Mouse (Mus musculus): ENCODE data around the gene Gpr19. TPM values are rescaled to one million over a fixed set of nuclear protein-coding genes. Genes with fewer than 3 reads are reported as not detected.

Gpr19 gene
- total RNA-seq (2014; rRNA removed; ENCODE audit: low replicate concordance) (4.0 and 13.4 TPM in 2 replicates), polyA plus RNA-seq (2015; fragmentation: Nextera tagmentation; extraction: Ambion mirVana) (7.6 and 9.4 TPM in 2 replicates)

DNA sequence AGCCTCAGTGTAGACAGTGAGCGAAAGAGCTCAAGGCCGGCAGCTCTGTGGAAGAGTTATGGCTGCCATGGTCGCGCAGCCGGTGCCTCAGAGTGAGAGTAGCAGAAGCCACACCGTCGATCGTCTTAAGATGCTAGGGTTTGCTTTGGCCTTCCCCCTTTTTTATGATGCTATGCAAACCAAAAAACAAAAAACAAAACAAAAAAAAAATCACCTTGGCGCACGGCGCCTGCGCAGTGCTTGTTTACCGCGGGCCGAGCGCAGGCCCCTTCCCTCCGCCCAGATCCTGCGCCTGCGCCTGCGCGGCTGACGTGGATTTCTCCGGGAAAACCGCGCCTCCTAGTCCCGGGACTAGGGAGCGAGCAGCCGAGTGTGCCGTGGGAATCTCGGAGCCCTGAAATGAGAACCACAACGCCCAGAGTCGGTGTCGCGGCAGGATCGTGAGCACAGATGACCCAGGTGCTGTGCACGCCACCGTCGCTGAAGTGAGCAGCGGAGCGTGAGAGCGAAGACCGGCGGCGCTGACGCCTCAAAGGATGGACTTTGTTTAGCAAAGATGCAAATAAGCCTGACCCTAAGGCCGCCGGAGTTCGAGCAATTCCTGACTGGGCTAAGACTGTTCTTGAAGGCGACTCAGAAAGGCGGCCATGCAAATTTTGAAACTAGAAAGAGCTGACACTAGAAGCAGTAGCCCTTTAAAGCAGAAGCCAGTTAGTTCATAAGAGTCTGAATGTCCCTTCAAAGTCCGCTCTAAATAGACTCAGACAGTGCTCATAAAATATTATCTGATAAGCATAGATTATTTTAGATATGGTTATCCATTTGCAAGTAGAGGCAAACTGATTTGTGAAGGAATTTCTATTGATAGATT is at the start of gene Gpr19:
Gene Gpr19 (minus strand): TSS at position 484 of the 871 bp plus-strand sequence.
- ATAC-seq (ENCODE audit: insufficient read depth, low read depth) (peak; percentile 97), DNase-seq (ENCODE audit: low spot score) (peak; percentile 96)
- under 1% methylated on average over 51 of the region's 51 CpGs for WGBS
- Histone ChIP-seq H3K27ac (ENCODE audit: low read depth) (peak within 1 kb of the TSS; percentile 100), H3K4me3 (ENCODE audit: low read depth, low read length) (peak within 1 kb of the TSS; percentile 72), H3K27me3 (ENCODE audit: control insufficient read depth, insufficient read depth, low read length) (no peaks in the 10 kb centered on the region), H3K4me2 (ENCODE audit: low read depth, low read length) (peak within 1 kb of the TSS; percentile 80), H3K9me3 (replicated peaks; ENCODE audit: control insufficient read depth, low read length) (no peaks in the 10 kb centered on the region), H3K4me1 (ENCODE audit: control insufficient read depth, insufficient read depth) (peaks cover 13% of the 10 kb centered on the region), H3K36me3 (replicated peaks; ENCODE audit: control insufficient read depth, insufficient read depth, low read length) (no peaks in the 10 kb centered on the region), H3K9ac (replicated peaks; ENCODE audit: low read depth, low read length) (peak within 1 kb of the TSS; percentile 92)
- TF ChIP-seq EP300 (IDR thresholded peaks at IDR 0.05; ENCODE audit: low read depth), result no peak; the same call in 1 of the 2 replicates
- peak; percentile 22; the same call in 1 of the 2 replicates for TF ChIP-seq CTCF (IDR thresholded peaks at IDR 0.05; ENCODE audit: low read depth)

DNA sequence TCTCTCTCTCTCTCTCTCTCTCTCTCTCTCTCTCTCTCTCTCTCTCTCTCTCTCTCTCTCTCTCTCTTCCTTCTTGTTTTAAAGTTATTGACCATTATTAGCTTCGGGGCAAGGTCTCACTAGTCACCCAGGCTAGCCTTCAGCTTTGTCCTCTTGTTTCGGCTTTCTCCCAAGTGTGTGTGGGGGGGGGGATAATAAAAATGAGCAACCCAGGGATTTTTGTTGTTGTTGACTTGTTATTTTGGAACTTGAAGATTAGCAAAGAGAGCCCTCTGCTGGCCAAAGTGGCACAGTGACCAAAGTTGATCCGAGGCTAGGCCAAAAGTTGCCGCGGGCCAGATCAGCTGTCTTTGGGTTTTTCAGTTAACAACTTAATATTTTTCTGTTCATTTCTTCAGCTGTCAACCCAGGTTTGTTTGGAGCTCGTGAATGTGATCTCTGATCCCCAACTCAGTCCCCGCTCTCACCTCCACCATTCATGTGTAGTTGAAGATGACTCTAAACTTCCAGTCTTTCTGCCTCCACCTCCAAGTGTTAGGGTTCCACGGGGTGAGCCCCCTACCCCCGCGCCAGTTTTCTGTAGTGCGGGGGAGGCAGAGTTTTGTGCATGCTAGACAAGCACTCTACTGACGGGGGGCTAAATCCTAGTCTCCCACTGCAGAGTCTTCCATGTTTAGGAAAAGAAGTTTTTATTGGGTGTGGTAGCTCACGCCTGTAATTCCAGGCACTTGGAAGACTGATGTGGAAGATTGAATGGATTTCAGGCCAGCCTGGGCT is 49.1 kb upstream of the Gpr19 start:
- 42% methylated on average over 13 of the region's 13 CpGs for WGBS
- TF ChIP-seq CTCF (IDR thresholded peaks at IDR 0.05; ENCODE audit: low read depth) (peak; percentile 63), EP300 (IDR thresholded peaks at IDR 0.05; ENCODE audit: low read depth) (no peak)
- no peak overlapping the region for H3K4me3 ChIP-seq (ENCODE audit: low read depth, low read length)
- ATAC-seq (ENCODE audit: insufficient read depth, low read depth) (no peak), DNase-seq (ENCODE audit: low spot score) (peak; percentile 55)
- no peak overlapping the region for H3K27ac ChIP-seq (ENCODE audit: low read depth)
- peaks cover 17% of the 10 kb centered on the region; the same call in 1 of the 2 replicates for H3K36me3 ChIP-seq (replicated peaks; ENCODE audit: control insufficient read depth, insufficient read depth, low read length)
- H3K4me2 ChIP-seq (ENCODE audit: low read depth, low read length), result no peak overlapping the region
- peaks cover 18% of the 10 kb centered on the region; the same call in 1 of the 2 replicates for H3K4me1 ChIP-seq (ENCODE audit: control insufficient read depth, insufficient read depth)
- H3K27me3 ChIP-seq (ENCODE audit: control insufficient read depth, insufficient read depth, low read length), result no peaks in the 10 kb centered on the region
- no peak overlapping the region for H3K9ac ChIP-seq (replicated peaks; ENCODE audit: low read depth, low read length)
- no peaks in the 10 kb centered on the region for H3K9me3 ChIP-seq (replicated peaks; ENCODE audit: control insufficient read depth, low read length)

DNA sequence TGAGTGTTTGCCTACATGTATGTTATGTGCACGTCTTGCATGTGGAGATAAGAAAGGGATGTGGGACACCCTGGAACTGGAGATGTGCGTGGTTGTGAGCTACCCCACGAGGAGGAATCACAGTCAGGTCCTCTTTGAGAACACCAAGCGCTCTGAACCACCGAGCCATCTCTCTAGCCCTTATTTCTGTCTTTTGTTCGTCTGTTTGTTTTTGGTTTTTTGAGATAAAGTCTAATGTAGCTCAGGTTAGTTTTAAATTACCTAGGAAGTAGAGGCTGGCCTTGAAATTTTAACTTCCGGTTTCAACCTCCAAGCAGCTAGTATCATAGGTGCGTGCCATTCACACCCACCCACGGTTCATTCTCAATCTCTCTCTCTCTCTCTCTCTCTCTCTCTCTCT is 48.5 kb upstream of the Gpr19 start:
- no peak overlapping the region for H3K27ac ChIP-seq (ENCODE audit: low read depth)
- peaks cover 12% of the 10 kb centered on the region; the same call in 1 of the 2 replicates for H3K36me3 ChIP-seq (replicated peaks; ENCODE audit: control insufficient read depth, insufficient read depth, low read length)
- no peaks in the 10 kb centered on the region for H3K9me3 ChIP-seq (replicated peaks; ENCODE audit: control insufficient read depth, low read length)
- peaks cover 21% of the 10 kb centered on the region; the same call in 1 of the 2 replicates for H3K4me1 ChIP-seq (ENCODE audit: control insufficient read depth, insufficient read depth)
- TF ChIP-seq CTCF (IDR thresholded peaks at IDR 0.05; ENCODE audit: low read depth), result no peak
- TF ChIP-seq EP300 (IDR thresholded peaks at IDR 0.05; ENCODE audit: low read depth), result no peak
- no peak for ATAC-seq (ENCODE audit: insufficient read depth, low read depth)
- no peak overlapping the region for H3K4me2 ChIP-seq (ENCODE audit: low read depth, low read length)
- H3K27me3 ChIP-seq (ENCODE audit: control insufficient read depth, insufficient read depth, low read length), result no peaks in the 10 kb centered on the region
- H3K9ac ChIP-seq (replicated peaks; ENCODE audit: low read depth, low read length), result no peak overlapping the region
- DNase-seq (ENCODE audit: low spot score), result no peak
- WGBS, result 71% methylated on average over 9 of the region's 9 CpGs
- no peak overlapping the region for H3K4me3 ChIP-seq (ENCODE audit: low read depth, low read length)

DNA sequence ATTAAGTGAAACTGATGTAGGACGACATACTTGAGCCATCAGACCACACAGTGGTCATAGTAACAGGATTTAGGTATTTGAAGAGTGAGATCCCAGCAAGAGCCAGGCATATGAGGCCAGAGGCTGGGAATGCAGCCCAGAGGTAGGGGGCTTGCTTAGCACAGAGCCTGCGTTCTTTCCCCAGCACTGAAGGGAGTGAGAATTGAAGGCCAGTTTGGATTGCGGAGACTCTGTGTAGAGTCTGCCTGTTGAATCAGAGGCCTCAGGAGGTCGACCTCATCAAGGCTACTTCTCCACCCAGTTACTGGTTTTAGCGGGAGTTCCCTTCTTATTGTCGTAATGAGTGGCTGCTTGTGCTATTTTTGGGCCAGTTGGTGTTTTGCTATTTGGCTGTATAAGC is 47.7 kb upstream of the Gpr19 start:
- Histone ChIP-seq H3K9ac (replicated peaks; ENCODE audit: low read depth, low read length) (no peak overlapping the region), H3K4me1 (ENCODE audit: control insufficient read depth, insufficient read depth) (peaks cover 21% of the 10 kb centered on the region; the same call in 1 of the 2 replicates), H3K36me3 (replicated peaks; ENCODE audit: control insufficient read depth, insufficient read depth, low read length) (peaks cover 5% of the 10 kb centered on the region; the same call in 1 of the 2 replicates), H3K27me3 (ENCODE audit: control insufficient read depth, insufficient read depth, low read length) (no peaks in the 10 kb centered on the region), H3K4me3 (ENCODE audit: low read depth, low read length) (no peak overlapping the region), H3K9me3 (replicated peaks; ENCODE audit: control insufficient read depth, low read length) (no peaks in the 10 kb centered on the region), H3K27ac (ENCODE audit: low read depth) (peak overlapping the region; percentile 57), H3K4me2 (ENCODE audit: low read depth, low read length) (no peak overlapping the region)
- WGBS, result 29% methylated on average over 6 of the region's 6 CpGs
- DNase-seq (ENCODE audit: low spot score) (no peak), ATAC-seq (ENCODE audit: insufficient read depth, low read depth) (peak; percentile 35; the same call in 1 of the 2 replicates)
- no peak for TF ChIP-seq EP300 (IDR thresholded peaks at IDR 0.05; ENCODE audit: low read depth)
- no peak for TF ChIP-seq CTCF (IDR thresholded peaks at IDR 0.05; ENCODE audit: low read depth)

DNA sequence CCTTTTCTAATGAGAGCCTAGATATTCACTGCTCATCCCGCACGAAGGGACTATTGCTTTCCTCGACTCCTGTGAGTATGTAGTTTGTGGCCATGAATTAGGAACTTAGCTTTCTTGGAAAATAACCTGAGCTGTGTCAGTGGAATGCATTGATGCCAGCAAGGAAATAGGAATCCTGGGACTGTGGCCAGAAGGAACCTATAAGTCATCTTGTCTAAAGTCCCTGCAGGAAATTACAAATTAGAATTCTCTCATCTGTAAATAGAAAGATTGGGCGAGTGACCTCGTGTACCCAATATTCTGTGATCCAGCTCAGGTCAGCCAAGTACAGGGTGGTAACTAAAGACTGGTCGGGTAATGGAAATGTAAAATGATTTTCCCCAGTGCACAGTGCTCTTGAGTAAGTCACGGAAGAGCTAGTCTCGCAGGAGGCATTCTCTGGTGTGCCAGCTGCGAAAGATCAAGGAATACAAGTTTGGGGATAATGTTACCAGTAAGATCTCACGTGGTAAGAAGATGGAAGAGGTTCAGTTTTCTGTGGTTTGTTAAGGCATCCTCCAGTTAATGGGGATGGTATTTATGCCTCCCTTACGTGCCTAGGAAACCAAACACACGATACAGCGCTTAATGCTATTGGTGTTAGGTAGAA is 45.5 kb upstream of the Gpr19 start:
- Histone ChIP-seq H3K4me1 (ENCODE audit: control insufficient read depth, insufficient read depth) (peaks cover 21% of the 10 kb centered on the region; the same call in 1 of the 2 replicates), H3K27me3 (ENCODE audit: control insufficient read depth, insufficient read depth, low read length) (no peaks in the 10 kb centered on the region), H3K9ac (replicated peaks; ENCODE audit: low read depth, low read length) (no peak overlapping the region), H3K27ac (ENCODE audit: low read depth) (peak overlapping the region; percentile 11; the same call in 1 of the 2 replicates), H3K36me3 (replicated peaks; ENCODE audit: control insufficient read depth, insufficient read depth, low read length) (peaks cover 5% of the 10 kb centered on the region; the same call in 1 of the 2 replicates), H3K4me3 (ENCODE audit: low read depth, low read length) (no peak overlapping the region), H3K9me3 (replicated peaks; ENCODE audit: control insufficient read depth, low read length) (no peaks in the 10 kb centered on the region), H3K4me2 (ENCODE audit: low read depth, low read length) (no peak overlapping the region)
- 70% methylated on average over 13 of the region's 13 CpGs for WGBS
- TF ChIP-seq CTCF (IDR thresholded peaks at IDR 0.05; ENCODE audit: low read depth) (no peak), EP300 (IDR thresholded peaks at IDR 0.05; ENCODE audit: low read depth) (no peak)
- ATAC-seq (ENCODE audit: insufficient read depth, low read depth) (no peak), DNase-seq (ENCODE audit: low spot score) (no peak)

Data from heart, postnatal 0 days (tissue).